Mouse (Mus musculus) lung, adult 2 months (tissue): ENCODE results near the gene Mbnl1.

Experiments
- CTCF ChIP-seq: fragments of 200-500 bp; IDR thresholded peaks from 2 replicates; pipeline ENCODE4 v1.5.1; 2011; ENCODE audit warnings: mild to moderate bottlenecking, low read length, control low read depth; ENCODE audit not compliant: insufficient read depth
- POLR2A ChIP-seq: fragments of 200-500 bp; IDR thresholded peaks from 2 replicates; pipeline ENCODE4 v1.6.1; 2011; ENCODE audit warnings: low read depth, mild to moderate bottlenecking, control low read depth, low read length, borderline replicate concordance; ENCODE audit errors: extremely low read depth

- TF ChIP-seq CTCF: no peak
- no peak for TF ChIP-seq POLR2A
Observed at GRCm38 (mm10) chr3:60486713-60487170, 14.1 kb downstream of the Mbnl1 start.
